Mouse (Mus musculus) kidney, embryonic 15.5 days (tissue): ENCODE data around the gene Zcchc14. TPM values are rescaled to one million over a fixed set of nuclear protein-coding genes. Genes with fewer than 3 reads are reported as not detected.

Experiments used
- ATAC-seq: fragments of 200-750 bp; cut with Nextera tagmentation; replicated peaks from 2 replicates; pipeline ENCODE4 v1.8.0; 2017; ENCODE audit warnings: moderate TSS enrichment; ENCODE audit not compliant: low FRiP score
- H3K27ac ChIP-seq: fragments of 300-500 bp; sonication (generic); 2 replicates; pipeline ENCODE4 v1.5.1; 2015; ENCODE audit warnings: mild to moderate bottlenecking, inconsistent platforms
- H3K27me3 ChIP-seq: fragments of 300-500 bp; sonication (generic); 2 replicates; pipeline ENCODE4 v1.6.1; 2015; ENCODE audit warnings: inconsistent platforms
- H3K36me3 ChIP-seq: fragments of 300-500 bp; sonication (generic); 2 replicates; pipeline ENCODE4 v1.6.1; 2015; ENCODE audit warnings: inconsistent platforms
- H3K4me1 ChIP-seq: fragments of 300-500 bp; sonication (generic); 2 replicates; pipeline ENCODE4 v1.6.1; 2015; ENCODE audit warnings: inconsistent platforms
- H3K4me2 ChIP-seq: fragments of 300-500 bp; sonication (generic); 2 replicates; pipeline ENCODE4 v1.6.1; 2015; ENCODE audit warnings: moderate library complexity, mild to moderate bottlenecking, inconsistent platforms
- H3K4me3 ChIP-seq: fragments of 300-500 bp; sonication (generic); replicated peaks from 2 replicates; pipeline ENCODE4 v1.5.1; 2015; ENCODE audit warnings: mild to moderate bottlenecking, inconsistent platforms
- H3K9ac ChIP-seq: fragments of 300-500 bp; sonication (generic); 2 replicates; pipeline ENCODE4 v1.6.1; 2015; ENCODE audit warnings: mild to moderate bottlenecking, inconsistent platforms
- H3K9me3 ChIP-seq: fragments of 300-500 bp; sonication (generic); replicated peaks from 2 replicates; pipeline ENCODE4 v1.6.1; 2016; ENCODE audit warnings: inconsistent platforms
- WGBS: fragments of 180-500 bp; shearing (Covaris S2); methylation state at CpG from one replicate; pipeline ENCODE4 v1.1.7; 2015; ENCODE audit warnings: mixed read lengths; 5-methylcytosine and 5-hydroxymethylcytosine counted together
- polyA plus RNA-seq: library from polyadenylated mRNA; unstranded; fragments of >200 nt; fragmentation: Nextera tagmentation; extraction: Ambion mirVana; gene quantifications from 2 replicates; pipeline ENCODE4 v1.2.1, GENCODE M21; 2015

Gene Zcchc14
- polyA plus RNA-seq: 16.3 and 17.2 TPM in 2 replicates

- ATAC-seq: peak; percentile 98
- H3K9me3 ChIP-seq: no peaks in the 10 kb centered on the region
- H3K9ac ChIP-seq: peak within 1 kb of the TSS; percentile 89
- H3K27me3 ChIP-seq: no peaks in the 10 kb centered on the region
- H3K27ac ChIP-seq: peak within 1 kb of the TSS; percentile 95
- under 1% methylated on average over 67 of the region's 67 CpGs for WGBS
- no peaks in the 10 kb centered on the region for H3K36me3 ChIP-seq
- H3K4me3 ChIP-seq: peak within 1 kb of the TSS; percentile 85
- H3K4me2 ChIP-seq: peak within 1 kb of the TSS; percentile 95
- peaks cover 51% of the 10 kb centered on the region for H3K4me1 ChIP-seq
These were observed at the start of gene Zcchc14 for GRCm38 (mm10) chr8:121652774-121653323. Gene Zcchc14 (minus strand): TSS chr8:121652901.

- WGBS: 97% methylated on average over 2 of the region's 2 CpGs
- Histone ChIP-seq H3K4me2 (no peak overlapping the region), H3K27ac (no peak overlapping the region), H3K4me3 (no peak overlapping the region), H3K9ac (no peak overlapping the region), H3K36me3 (no peaks in the 10 kb centered on the region), H3K27me3 (no peaks in the 10 kb centered on the region), H3K9me3 (no peaks in the 10 kb centered on the region), H3K4me1 (peaks cover 15% of the 10 kb centered on the region)
- ATAC-seq: no peak
These were observed 47.2 kb upstream of the Zcchc14 start for GRCm38 (mm10) chr8:121699936-121700335.

GRCm38 (mm10) chr8:121698615-121699101 is 46.0 kb upstream of the Zcchc14 start:
- Histone ChIP-seq H3K9me3 (no peaks in the 10 kb centered on the region), H3K36me3 (no peaks in the 10 kb centered on the region), H3K4me2 (peak overlapping the region; percentile 59), H3K9ac (no peak overlapping the region), H3K4me1 (peaks cover 15% of the 10 kb centered on the region), H3K27ac (no peak overlapping the region), H3K4me3 (peak overlapping the region; percentile 34), H3K27me3 (no peaks in the 10 kb centered on the region)
- WGBS: 7% methylated on average over 9 of the region's 9 CpGs
- 0 out of 2 replicates have a peak, but pooled peaks have one; percentile 57 for ATAC-seq

- H3K27me3 ChIP-seq: no peaks in the 10 kb centered on the region
- H3K27ac ChIP-seq: no peak overlapping the region
- peak overlapping the region; percentile 34 for H3K4me3 ChIP-seq
- H3K4me2 ChIP-seq: peak overlapping the region; percentile 59
- no peak overlapping the region for H3K9ac ChIP-seq
- peak; percentile 80; the same call in 1 of the 2 replicates for ATAC-seq
- WGBS: 4% methylated on average over 16 of the region's 17 CpGs
- peaks cover 15% of the 10 kb centered on the region for H3K4me1 ChIP-seq
- no peaks in the 10 kb centered on the region for H3K36me3 ChIP-seq
- no peaks in the 10 kb centered on the region for H3K9me3 ChIP-seq
These were observed 45.3 kb upstream of the Zcchc14 start for GRCm38 (mm10) chr8:121697735-121698614.

- H3K27ac ChIP-seq: no peak overlapping the region
- H3K9ac ChIP-seq: no peak overlapping the region
- H3K4me2 ChIP-seq: no peak overlapping the region
- H3K36me3 ChIP-seq: no peaks in the 10 kb centered on the region
- no peaks in the 10 kb centered on the region for H3K9me3 ChIP-seq
- WGBS: 82% methylated on average over 6 of the region's 6 CpGs
- no peaks in the 10 kb centered on the region for H3K27me3 ChIP-seq
- ATAC-seq: no peak
- peaks cover 15% of the 10 kb centered on the region for H3K4me1 ChIP-seq
- H3K4me3 ChIP-seq: no peak overlapping the region
These were observed 43.0 kb upstream of the Zcchc14 start for GRCm38 (mm10) chr8:121695585-121696184.

GRCm38 (mm10) chr8:121694453-121694852 is 41.8 kb upstream of the Zcchc14 start:
- 51% methylated on average over 4 of the region's 4 CpGs for WGBS
- Histone ChIP-seq H3K36me3 (no peaks in the 10 kb centered on the region), H3K4me2 (no peak overlapping the region), H3K9me3 (no peaks in the 10 kb centered on the region), H3K27me3 (no peaks in the 10 kb centered on the region), H3K9ac (no peak overlapping the region), H3K27ac (no peak overlapping the region), H3K4me1 (peaks cover 15% of the 10 kb centered on the region), H3K4me3 (no peak overlapping the region)
- ATAC-seq: no peak

- Histone ChIP-seq H3K27ac (no peak overlapping the region), H3K4me1 (peaks cover 15% of the 10 kb centered on the region), H3K4me3 (no peak overlapping the region), H3K9me3 (no peaks in the 10 kb centered on the region), H3K9ac (no peak overlapping the region), H3K27me3 (no peaks in the 10 kb centered on the region), H3K4me2 (no peak overlapping the region), H3K36me3 (no peaks in the 10 kb centered on the region)
- WGBS: 40% methylated on average over 5 of the region's 5 CpGs
- no peak for ATAC-seq
These were observed 35.8 kb upstream of the Zcchc14 start for GRCm38 (mm10) chr8:121688496-121688895.

- 55% methylated on average over 14 of the region's 14 CpGs for WGBS
- H3K36me3 ChIP-seq: no peaks in the 10 kb centered on the region
- H3K4me2 ChIP-seq: no peak overlapping the region
- H3K9ac ChIP-seq: no peak overlapping the region
- no peak for ATAC-seq
- H3K9me3 ChIP-seq: no peaks in the 10 kb centered on the region
- H3K4me1 ChIP-seq: peaks cover 15% of the 10 kb centered on the region
- no peaks in the 10 kb centered on the region for H3K27me3 ChIP-seq
- H3K27ac ChIP-seq: no peak overlapping the region
- H3K4me3 ChIP-seq: no peak overlapping the region
These were observed 34.9 kb upstream of the Zcchc14 start for GRCm38 (mm10) chr8:121687455-121688161.

- Histone ChIP-seq H3K9ac (no peak overlapping the region), H3K4me1 (peaks cover 15% of the 10 kb centered on the region), H3K4me2 (no peak overlapping the region), H3K9me3 (no peaks in the 10 kb centered on the region), H3K36me3 (no peaks in the 10 kb centered on the region), H3K27ac (no peak overlapping the region), H3K27me3 (no peaks in the 10 kb centered on the region), H3K4me3 (no peak overlapping the region)
- WGBS: 8% methylated on average over 4 of the region's 4 CpGs
- no peak for ATAC-seq
These were observed 32.7 kb upstream of the Zcchc14 start for GRCm38 (mm10) chr8:121685419-121685818.

GRCm38 (mm10) chr8:121683083-121683832 is 30.6 kb upstream of the Zcchc14 start:
- WGBS: 63% methylated on average over 10 of the region's 10 CpGs
- ATAC-seq: no peak

GRCm38 (mm10) chr8:121681457-121681856 is 28.8 kb upstream of the Zcchc14 start:
- no peak overlapping the region for H3K27ac ChIP-seq
- H3K27me3 ChIP-seq: no peaks in the 10 kb centered on the region
- ATAC-seq: no peak
- WGBS: 72% methylated on average over 10 of the region's 10 CpGs
- H3K36me3 ChIP-seq: no peaks in the 10 kb centered on the region
- no peak overlapping the region for H3K4me3 ChIP-seq
- H3K9me3 ChIP-seq: no peaks in the 10 kb centered on the region
- H3K9ac ChIP-seq: no peak overlapping the region
- H3K4me1 ChIP-seq: no peaks in the 10 kb centered on the region
- no peak overlapping the region for H3K4me2 ChIP-seq

More at GRCm38 (mm10) chr8:121683083-121683832, 30.6 kb upstream of the Zcchc14 start:
- H3K4me3 ChIP-seq: no peak overlapping the region
- H3K9me3 ChIP-seq: no peaks in the 10 kb centered on the region
- peaks cover 10% of the 10 kb centered on the region for H3K4me1 ChIP-seq
- H3K27me3 ChIP-seq: no peaks in the 10 kb centered on the region
- no peak overlapping the region for H3K27ac ChIP-seq
- H3K4me2 ChIP-seq: no peak overlapping the region
- no peaks in the 10 kb centered on the region for H3K36me3 ChIP-seq
- no peak overlapping the region for H3K9ac ChIP-seq
